Mouse (Mus musculus) Patski (cell line): Measurements from ENCODE around the gene Olfr92. TPM values are rescaled to one million over a fixed set of nuclear protein-coding genes. Genes with fewer than 3 reads are reported as not detected.

ENCODE experiments used
- ATAC-seq: fragments of 100-300 bp; one replicate; pipeline ENCODE4 v1.8.0; 2021
- CTCF ChIA-PET: fragments of 350-600 bp; sonication (Branson Sonifier 250); formaldehyde crosslinking; loops from one replicate; lab custom pipeline; 2022; ENCODE audit warnings: inconsistent platforms; lab: Charles Lee
- POLR2A ChIA-PET: fragments of 350-600 bp; sonication (Branson Sonifier 250); formaldehyde crosslinking; loops from one replicate; lab custom pipeline; 2022; ENCODE audit warnings: antibody characterized with exemption, inconsistent platforms; lab: Charles Lee
- DNase-seq: peaks from one replicate; pipeline ENCODE4 v3.0.0-alpha.2; 2011; ENCODE audit warnings: low read depth, low spot score
- H3K27me3 ChIP-seq: fragments of 371-371 bp; one replicate; pipeline ENCODE4 v1.5.1; 2021
- CTCF ChIP-seq: fragments of 100-300 bp; IDR thresholded peaks from one replicate; pipeline ENCODE4 v1.5.1; 2021
- in situ Hi-C: fragments of 300-500 bp; cut with MboI; formaldehyde crosslinking; loops from 3 replicates; pipeline ENCODE4 v1.11.1; 2018; ENCODE audit warnings: low pct_unique_long_range_greater_than_20kb, mixed read lengths
- polyA plus RNA-seq: library from polyadenylated mRNA; unstranded; gene quantifications from one replicate; pipeline ENCODE4 v1.2.3, GENCODE M21; 2021

Olfr92 gene
- polyA plus RNA-seq, 1 experiment from 2014 or later: not detected

GRCm38 (mm10) chr17:37080119-37080518 is 39.8 kb downstream of the Olfr92 start:
- no peaks in the 10 kb centered on the region for H3K27me3 ChIP-seq
- no peak for DNase-seq
- POLR2A ChIA-PET: no interaction called here

GRCm38 (mm10) chr17:37078990-37079389 is 40.9 kb downstream of the Olfr92 start:
- ATAC-seq: no peak
- in situ Hi-C loops: no loop called here
- no peak for TF ChIP-seq CTCF
- CTCF ChIA-PET: interaction anchor here (2.9 kb wide), 1 partner anchor 124 kb away, joined by 14 read pairs; no protein-coding TSS in a partner anchor
- DNase-seq: no peak
- H3K27me3 ChIP-seq: no peaks in the 10 kb centered on the region
- POLR2A ChIA-PET: interaction anchor here (0.6 kb wide), 1 partner anchor 14 kb away, joined by 6 read pairs; no protein-coding TSS in a partner anchor

More at GRCm38 (mm10) chr17:37080119-37080518, 39.8 kb downstream of the Olfr92 start:
- no peak for TF ChIP-seq CTCF
- in situ Hi-C loops: loop anchor here (5.0 kb wide), 1 partner anchor 122 kb away; the partner anchor contains the start of gene Olfr94
- no peak for ATAC-seq
- CTCF ChIA-PET: interaction anchor here (2.9 kb wide), 1 partner anchor 123 kb away, joined by 14 read pairs; no protein-coding TSS in a partner anchor

- no peak for TF ChIP-seq CTCF
- DNase-seq: no peak
- no peaks in the 10 kb centered on the region for H3K27me3 ChIP-seq
- in situ Hi-C loops: no loop called here
- ChIA-PET POLR2A (no interaction called here), CTCF (interaction anchor here (2.9 kb wide), 1 partner anchor 125 kb away, joined by 14 read pairs; no protein-coding TSS in a partner anchor)
- no peak for ATAC-seq
Measured at GRCm38 (mm10) chr17:37078193-37078592, 41.7 kb downstream of the Olfr92 start.

- DNase-seq (no peak), ATAC-seq (no peak)
- in situ Hi-C loops: no loop called here
- ChIA-PET CTCF (interaction anchor here (1.2 to 2.1 kb wide), 3 partner anchors 15 to 183 kb away, joined by 3 to 5 read pairs (median 4); no protein-coding TSS in a partner anchor), POLR2A (no interaction called here)
- no peak for TF ChIP-seq CTCF
- no peaks in the 10 kb centered on the region for H3K27me3 ChIP-seq
Measured at GRCm38 (mm10) chr17:37075766-37076165, 44.1 kb downstream of the Olfr92 start.

- DNase-seq (no peak), ATAC-seq (no peak)
- TF ChIP-seq CTCF: no peak
- ChIA-PET POLR2A (no interaction called here), CTCF (interaction anchor here (0.9 to 2.1 kb wide), 4 partner anchors 8 to 183 kb away, joined by 3 to 5 read pairs (median 4); no protein-coding TSS in a partner anchor)
- H3K27me3 ChIP-seq: no peaks in the 10 kb centered on the region
- in situ Hi-C loops: no loop called here
Measured at GRCm38 (mm10) chr17:37075181-37075580, 44.7 kb downstream of the Olfr92 start.

GRCm38 (mm10) chr17:37072730-37073276 is 47.1 kb downstream of the Olfr92 start:
- no peak for DNase-seq
- ChIA-PET CTCF (interaction anchor here (1.6 kb wide), 1 partner anchor 10 kb away, joined by 5 read pairs; no protein-coding TSS in a partner anchor), POLR2A (no interaction called here)
- in situ Hi-C loops: loop anchor here (25.0 kb wide), 1 partner anchor 811 kb away; the partner anchor contains the start of genes Rpp21 and Trim39
- ATAC-seq: no peak
- TF ChIP-seq CTCF: no peak
- H3K27me3 ChIP-seq: no peaks in the 10 kb centered on the region

GRCm38 (mm10) chr17:37072080-37072729 is 47.7 kb downstream of the Olfr92 start:
- POLR2A ChIA-PET: no interaction called here

GRCm38 (mm10) chr17:37070121-37070520 is 49.8 kb downstream of the Olfr92 start:
- no peaks in the 10 kb centered on the region for H3K27me3 ChIP-seq
- ChIA-PET CTCF (interaction anchor here (1.3 to 2.6 kb wide), 3 partner anchors 9 to 134 kb away, joined by 3 to 10 read pairs (median 6); no protein-coding TSS in a partner anchor), POLR2A (no interaction called here)
- DNase-seq: no peak
- no peak for ATAC-seq
- in situ Hi-C loops: loop anchor here (25.0 kb wide), 1 partner anchor 808 kb away; the partner anchor contains the start of genes Rpp21 and Trim39
- no peak for TF ChIP-seq CTCF

More at GRCm38 (mm10) chr17:37072080-37072729, 47.7 kb downstream of the Olfr92 start:
- CTCF ChIA-PET: interaction anchor here (1.6 kb wide), 1 partner anchor 11 kb away, joined by 5 read pairs; no protein-coding TSS in a partner anchor
- DNase-seq: no peak
- no peak for TF ChIP-seq CTCF
- H3K27me3 ChIP-seq: no peaks in the 10 kb centered on the region
- ATAC-seq: no peak
- in situ Hi-C loops: loop anchor here (25.0 kb wide), 1 partner anchor 810 kb away; the partner anchor contains the start of genes Rpp21 and Trim39

- CTCF ChIA-PET: no interaction called here
- DNase-seq: no peak
- in situ Hi-C loops: loop anchor here (25.0 kb wide), 1 partner anchor 806 kb away; the partner anchor contains the start of genes Rpp21 and Trim39
- no peak for ATAC-seq
- POLR2A ChIA-PET: no interaction called here
- TF ChIP-seq CTCF: no peak
- H3K27me3 ChIP-seq: no peaks in the 10 kb centered on the region
Measured at GRCm38 (mm10) chr17:37067861-37068260, 52.0 kb downstream of the Olfr92 start.

- DNase-seq (no peak), ATAC-seq (no peak)
- ChIA-PET CTCF (no interaction called here), POLR2A (no interaction called here)
- TF ChIP-seq CTCF: no peak
- in situ Hi-C loops: loop anchor here (25.0 kb wide), 1 partner anchor 804 kb away; the partner anchor contains the start of genes Rpp21 and Trim39
- H3K27me3 ChIP-seq: no peaks in the 10 kb centered on the region
Measured at GRCm38 (mm10) chr17:37065993-37066392, 53.9 kb downstream of the Olfr92 start.
